Mouse (Mus musculus) adrenal gland (tissue): ENCODE measurements around the gene Ifit3b.
"Not testable (repeated sequence)": the region's sequence is repeated elsewhere in the genome, so short reads cannot be mapped to it uniquely, and the experiment has no call there.

Experiments
- intact Hi-C: fragments of 180-260 bp; cut with DNase I; formaldehyde crosslinking; loops from one replicate; pipeline ENCODE4 v1.15.1; 2025

Ifit3b gene

GRCm38 (mm10) chr19:34605472-34605871 lies 2.3 kb upstream of the Ifit3b start:
- intact Hi-C loops, result no loop called here

GRCm38 (mm10) chr19:34610118-34610517 lies 2.3 kb downstream of the Ifit3b start:
- intact Hi-C loops, result not testable (repeated sequence)

- intact Hi-C loops, result not testable (repeated sequence)
Measured at GRCm38 (mm10) chr19:34612243-34613001, 4.7 kb downstream of the Ifit3b start.

- intact Hi-C loops, result no loop called here
Measured at GRCm38 (mm10) chr19:34620871-34621270, 13.1 kb downstream of the Ifit3b start.

GRCm38 (mm10) chr19:34623781-34624180 lies 16.0 kb downstream of the Ifit3b start:
- intact Hi-C loops, result no loop called here

GRCm38 (mm10) chr19:34624663-34625062 lies 16.9 kb downstream of the Ifit3b start:
- intact Hi-C loops, result no loop called here

GRCm38 (mm10) chr19:34627496-34627895 lies 19.7 kb downstream of the Ifit3b start:
- intact Hi-C loops, result no loop called here

GRCm38 (mm10) chr19:34631487-34631886 lies 23.7 kb downstream of the Ifit3b start:
- intact Hi-C loops, result no loop called here

- intact Hi-C loops, result no loop called here
Measured at GRCm38 (mm10) chr19:34633484-34633883, 25.7 kb downstream of the Ifit3b start.

- intact Hi-C loops, result loop anchor here (2.0 to 5.0 kb wide), 4 partner anchors 86 to 395 kb away; partner anchors contain the start of gene Ifit2
Measured at GRCm38 (mm10) chr19:34636933-34637557, 29.3 kb downstream of the Ifit3b start.

GRCm38 (mm10) chr19:34640623-34641022 lies 32.9 kb downstream of the Ifit3b start, which contains the start of the genes Ifit1bl2 and Ifit1:
TSS of gene Ifit1bl2 (minus strand) at chr19:34640743.
TSS of gene Ifit1 (plus strand) at chr19:34640871.
- intact Hi-C loops, result no loop called here

GRCm38 (mm10) chr19:34642616-34643015 lies 34.8 kb downstream of the Ifit3b start:
- intact Hi-C loops, result no loop called here

- intact Hi-C loops, result not testable (repeated sequence)
Measured at GRCm38 (mm10) chr19:34647630-34648029, 39.9 kb downstream of the Ifit3b start.

GRCm38 (mm10) chr19:34650276-34650675 lies 42.5 kb downstream of the Ifit3b start:
- intact Hi-C loops, result no loop called here

GRCm38 (mm10) chr19:34650997-34651396 lies 43.2 kb downstream of the Ifit3b start:
- intact Hi-C loops, result no loop called here

GRCm38 (mm10) chr19:34655227-34655805 lies 47.5 kb downstream of the Ifit3b start:
- intact Hi-C loops, result no loop called here

- intact Hi-C loops, result no loop called here
Measured at GRCm38 (mm10) chr19:34656511-34657298, 48.9 kb downstream of the Ifit3b start.

- intact Hi-C loops, result no loop called here
Measured at GRCm38 (mm10) chr19:34662067-34662507, 54.3 kb downstream of the Ifit3b start.

- intact Hi-C loops, result no loop called here
Measured at GRCm38 (mm10) chr19:34662740-34663139, 55.0 kb downstream of the Ifit3b start.
